Mouse (Mus musculus): ENCODE results near the gene Gm47791. TPM values are rescaled to one million over a fixed set of nuclear protein-coding genes. Genes with fewer than 3 reads are reported as not detected.

Gm47791 gene
- total and polyA plus RNA-seq, 2 experiments from 2014 or later, result not detected

- no peak for DNase-seq (ENCODE audit: low spot score)
- Histone ChIP-seq H3K4me1 (ENCODE audit: control insufficient read depth, insufficient read depth) (no peaks in the 10 kb centered on the region), H3K9me3 (replicated peaks; ENCODE audit: control insufficient read depth, low read length) (no peaks in the 10 kb centered on the region), H3K27ac (ENCODE audit: low read depth) (no peak overlapping the region), H3K27me3 (ENCODE audit: control insufficient read depth, insufficient read depth, low read length) (no peaks in the 10 kb centered on the region), H3K9ac (replicated peaks; ENCODE audit: low read depth, low read length) (no peak overlapping the region), H3K4me2 (ENCODE audit: low read depth, low read length) (no peak overlapping the region), H3K36me3 (replicated peaks; ENCODE audit: control insufficient read depth, insufficient read depth, low read length) (peaks cover 25% of the 10 kb centered on the region), H3K4me3 (ENCODE audit: low read depth, low read length) (no peak overlapping the region)
- ATAC-seq (ENCODE audit: insufficient read depth, low read depth), result no peak
- WGBS, result 91% methylated on average over 1 of the region's 1 CpGs
- TF ChIP-seq EP300 (IDR thresholded peaks at IDR 0.05; ENCODE audit: low read depth) (no peak), CTCF (IDR thresholded peaks at IDR 0.05; ENCODE audit: low read depth) (no peak)
Observed at GRCm38 (mm10) chr1:82759520-82759919, 11.5 kb downstream of the Gm47791 start.

GRCm38 (mm10) chr1:82747714-82748452 is 23.2 kb downstream of the Gm47791 start:
- H3K4me3 ChIP-seq (ENCODE audit: low read depth, low read length), result no peak overlapping the region
- no peak for ATAC-seq (ENCODE audit: insufficient read depth, low read depth)
- H3K27ac ChIP-seq (ENCODE audit: low read depth), result no peak overlapping the region
- H3K9me3 ChIP-seq (replicated peaks; ENCODE audit: control insufficient read depth, low read length), result no peaks in the 10 kb centered on the region
- H3K36me3 ChIP-seq (replicated peaks; ENCODE audit: control insufficient read depth, insufficient read depth, low read length), result peaks cover 42% of the 10 kb centered on the region
- no peak overlapping the region for H3K4me2 ChIP-seq (ENCODE audit: low read depth, low read length)
- no peaks in the 10 kb centered on the region; the same call in 1 of the 2 replicates for H3K4me1 ChIP-seq (ENCODE audit: control insufficient read depth, insufficient read depth)
- WGBS, result 75% methylated on average over 2 of the region's 2 CpGs
- no peaks in the 10 kb centered on the region for H3K27me3 ChIP-seq (ENCODE audit: control insufficient read depth, insufficient read depth, low read length)
- TF ChIP-seq EP300 (IDR thresholded peaks at IDR 0.05; ENCODE audit: low read depth), result no peak
- no peak for TF ChIP-seq CTCF (IDR thresholded peaks at IDR 0.05; ENCODE audit: low read depth)
- H3K9ac ChIP-seq (replicated peaks; ENCODE audit: low read depth, low read length), result no peak overlapping the region
- DNase-seq (ENCODE audit: low spot score), result no peak

- Histone ChIP-seq H3K9me3 (replicated peaks; ENCODE audit: control insufficient read depth, low read length) (no peaks in the 10 kb centered on the region), H3K9ac (replicated peaks; ENCODE audit: low read depth, low read length) (no peak overlapping the region), H3K4me3 (ENCODE audit: low read depth, low read length) (no peak overlapping the region), H3K27me3 (ENCODE audit: control insufficient read depth, insufficient read depth, low read length) (no peaks in the 10 kb centered on the region), H3K36me3 (replicated peaks; ENCODE audit: control insufficient read depth, insufficient read depth, low read length) (peaks cover 46% of the 10 kb centered on the region), H3K27ac (ENCODE audit: low read depth) (no peak overlapping the region), H3K4me1 (ENCODE audit: control insufficient read depth, insufficient read depth) (no peaks in the 10 kb centered on the region; the same call in 1 of the 2 replicates), H3K4me2 (ENCODE audit: low read depth, low read length) (no peak overlapping the region)
- 91% methylated on average over 4 of the region's 4 CpGs for WGBS
- TF ChIP-seq EP300 (IDR thresholded peaks at IDR 0.05; ENCODE audit: low read depth), result no peak
- TF ChIP-seq CTCF (IDR thresholded peaks at IDR 0.05; ENCODE audit: low read depth), result no peak
- DNase-seq (ENCODE audit: low spot score), result no peak
- ATAC-seq (ENCODE audit: insufficient read depth, low read depth), result no peak
Observed at GRCm38 (mm10) chr1:82746408-82746807, 24.6 kb downstream of the Gm47791 start.

GRCm38 (mm10) chr1:82743962-82744361 is 27.1 kb downstream of the Gm47791 start:
- TF ChIP-seq CTCF (IDR thresholded peaks at IDR 0.05; ENCODE audit: low read depth) (no peak), EP300 (IDR thresholded peaks at IDR 0.05; ENCODE audit: low read depth) (no peak)
- no peak for DNase-seq (ENCODE audit: low spot score)
- no peak overlapping the region for H3K27ac ChIP-seq (ENCODE audit: low read depth)
- no peak overlapping the region for H3K4me3 ChIP-seq (ENCODE audit: low read depth, low read length)
- no peaks in the 10 kb centered on the region for H3K9me3 ChIP-seq (replicated peaks; ENCODE audit: control insufficient read depth, low read length)
- no peak; the same call in 1 of the 2 replicates for ATAC-seq (ENCODE audit: insufficient read depth, low read depth)
- peaks cover 39% of the 10 kb centered on the region for H3K36me3 ChIP-seq (replicated peaks; ENCODE audit: control insufficient read depth, insufficient read depth, low read length)
- H3K4me2 ChIP-seq (ENCODE audit: low read depth, low read length), result no peak overlapping the region
- WGBS, result 73% methylated on average over 3 of the region's 3 CpGs
- no peaks in the 10 kb centered on the region for H3K27me3 ChIP-seq (ENCODE audit: control insufficient read depth, insufficient read depth, low read length)
- H3K9ac ChIP-seq (replicated peaks; ENCODE audit: low read depth, low read length), result no peak overlapping the region
- H3K4me1 ChIP-seq (ENCODE audit: control insufficient read depth, insufficient read depth), result no peaks in the 10 kb centered on the region; the same call in 1 of the 2 replicates

- TF ChIP-seq EP300 (IDR thresholded peaks at IDR 0.05; ENCODE audit: low read depth), result no peak
- TF ChIP-seq CTCF (IDR thresholded peaks at IDR 0.05; ENCODE audit: low read depth), result no peak
- H3K36me3 ChIP-seq (replicated peaks; ENCODE audit: control insufficient read depth, insufficient read depth, low read length), result peaks cover 45% of the 10 kb centered on the region
- no peaks in the 10 kb centered on the region for H3K27me3 ChIP-seq (ENCODE audit: control insufficient read depth, insufficient read depth, low read length)
- H3K4me1 ChIP-seq (ENCODE audit: control insufficient read depth, insufficient read depth), result no peaks in the 10 kb centered on the region; the same call in 1 of the 2 replicates
- 82% methylated on average over 7 of the region's 7 CpGs for WGBS
- DNase-seq (ENCODE audit: low spot score) (no peak), ATAC-seq (ENCODE audit: insufficient read depth, low read depth) (no peak)
- H3K9ac ChIP-seq (replicated peaks; ENCODE audit: low read depth, low read length), result no peak overlapping the region
- no peak overlapping the region for H3K4me3 ChIP-seq (ENCODE audit: low read depth, low read length)
- H3K27ac ChIP-seq (ENCODE audit: low read depth), result no peak overlapping the region
- no peaks in the 10 kb centered on the region for H3K9me3 ChIP-seq (replicated peaks; ENCODE audit: control insufficient read depth, low read length)
- no peak overlapping the region for H3K4me2 ChIP-seq (ENCODE audit: low read depth, low read length)
Observed at GRCm38 (mm10) chr1:82741539-82741938, 29.5 kb downstream of the Gm47791 start.

- peaks cover 66% of the 10 kb centered on the region for H3K36me3 ChIP-seq (replicated peaks; ENCODE audit: control insufficient read depth, insufficient read depth, low read length)
- 89% methylated on average over 1 of the region's 1 CpGs for WGBS
- H3K4me3 ChIP-seq (ENCODE audit: low read depth, low read length), result no peak overlapping the region
- no peaks in the 10 kb centered on the region for H3K9me3 ChIP-seq (replicated peaks; ENCODE audit: control insufficient read depth, low read length)
- no peak overlapping the region for H3K27ac ChIP-seq (ENCODE audit: low read depth)
- TF ChIP-seq EP300 (IDR thresholded peaks at IDR 0.05; ENCODE audit: low read depth), result no peak
- TF ChIP-seq CTCF (IDR thresholded peaks at IDR 0.05; ENCODE audit: low read depth), result no peak
- H3K9ac ChIP-seq (replicated peaks; ENCODE audit: low read depth, low read length), result no peak overlapping the region
- no peaks in the 10 kb centered on the region for H3K4me1 ChIP-seq (ENCODE audit: control insufficient read depth, insufficient read depth)
- H3K4me2 ChIP-seq (ENCODE audit: low read depth, low read length), result no peak overlapping the region
- ATAC-seq (ENCODE audit: insufficient read depth, low read depth), result no peak
- DNase-seq (ENCODE audit: low spot score), result no peak
- H3K27me3 ChIP-seq (ENCODE audit: control insufficient read depth, insufficient read depth, low read length), result no peaks in the 10 kb centered on the region
Observed at GRCm38 (mm10) chr1:82738066-82738465, 33.0 kb downstream of the Gm47791 start.
